Comparison of ENCODE assay signal across 22 mouse cellular contexts in genomic region chr1:118292291-118292690, GRCm38 (mm10). TPM values are rescaled to one million over a fixed set of nuclear protein-coding genes. Genes with fewer than 3 reads are reported as not detected.
DNase-seq lines count a peak whose midpoint lies in the region; ATAC-seq lines count a peak whose summit lies in the region.
"Had no signal": no experiment of that assay in that cellular context is flagged by ENCODE, and none has a peak within 500 bp of the region (broad histone marks: within the 10 kb centered on the region; RNA-seq: fewer than 3 reads in every experiment).

No protein-coding gene starts in this region.

- H3K27me3 ChIP-seq in limb, embryonic 10.5 days (ENCODE audit: low read depth, poor library complexity, severe bottlenecking): no peaks in the 10 kb centered on the region
- H3K27me3 ChIP-seq: forebrain, embryonic 13.5 days; heart, embryonic 13.5 days had no signal

- 92% methylated on average over 4 of the region's 4 CpGs for WGBS in limb, embryonic 10.5 days

- ATAC-seq in cerebellum, adult (ENCODE audit: insufficient number of reproducible peaks, low FRiP score, low TSS enrichment): no peak
- ATAC-seq: activated CD4-positive, CD25-positive, alpha-beta regulatory T cell, adult 4 months; forebrain, embryonic 13.5 days; forebrain, embryonic 16.5 days; hindbrain, postnatal 0 days had no signal

- no peak overlapping the region for H3K4me3 ChIP-seq in limb, embryonic 10.5 days
- H3K4me3 ChIP-seq: forebrain, embryonic 10.5 days; forebrain, embryonic 13.5 days; heart, embryonic 13.5 days had no signal

- peaks cover 33% of the 10 kb centered on the region for H3K36me3 ChIP-seq in limb, embryonic 10.5 days

- peak; percentile 9 for DNase-seq in limb, embryonic 10.5 days (ENCODE audit: low spot score)
- peak; percentile 35 to 61 for DNase-seq in lung, adult 18-20 months
- peak; percentile 8 for DNase-seq in lung, postnatal 10 days
- DNase-seq in lung, postnatal 36 days: peak; percentile 66
- no peak for DNase-seq in kidney, postnatal 10 days
- DNase-seq: adrenal gland, adult 8-10 months; adrenal gland, postnatal 25 days; cerebellum, adult 18-20 months; cerebellum, adult 9-10 months; cerebellum, postnatal 14 days; gastrocnemius, postnatal 14 days; heart, adult 18-20 months; heart, postnatal 14 days; heart, postnatal 4 days had no signal

- no peaks in the 10 kb centered on the region for H3K9me3 ChIP-seq in limb, embryonic 10.5 days (replicated peaks)
- H3K9me3 ChIP-seq: forebrain, embryonic 10.5 days; forebrain, embryonic 13.5 days; heart, embryonic 13.5 days had no signal

- no peak overlapping the region for H3K27ac ChIP-seq in limb, embryonic 10.5 days
- H3K27ac ChIP-seq: forebrain, embryonic 10.5 days; forebrain, embryonic 13.5 days; heart, embryonic 13.5 days; hindbrain, embryonic 14.5 days; hindbrain, postnatal 0 days had no signal

- H3K4me1 ChIP-seq in limb, embryonic 10.5 days: no peaks in the 10 kb centered on the region
- H3K4me1 ChIP-seq: forebrain, embryonic 10.5 days; forebrain, embryonic 13.5 days; heart, embryonic 13.5 days had no signal

RNA-seq across cellular contexts. Expression of gene Tsn, which starts 19.2 kb away (rescaled TPM):
- 334 and 339 TPM in 2 replicates for polyA plus RNA-seq in limb, embryonic 10.5 days (2016; fragmentation: Nextera tagmentation; extraction: Ambion mirVana)

RNA-seq across cellular contexts. Expression of gene Nifk, which starts 29.3 kb away (rescaled TPM):
- polyA plus RNA-seq in limb, embryonic 10.5 days (2016; fragmentation: Nextera tagmentation; extraction: Ambion mirVana): 99.5 and 114 TPM in 2 replicates
